Mouse (Mus musculus): ENCODE measurements around the gene Isg20l2.

Isg20l2 gene

DNA sequence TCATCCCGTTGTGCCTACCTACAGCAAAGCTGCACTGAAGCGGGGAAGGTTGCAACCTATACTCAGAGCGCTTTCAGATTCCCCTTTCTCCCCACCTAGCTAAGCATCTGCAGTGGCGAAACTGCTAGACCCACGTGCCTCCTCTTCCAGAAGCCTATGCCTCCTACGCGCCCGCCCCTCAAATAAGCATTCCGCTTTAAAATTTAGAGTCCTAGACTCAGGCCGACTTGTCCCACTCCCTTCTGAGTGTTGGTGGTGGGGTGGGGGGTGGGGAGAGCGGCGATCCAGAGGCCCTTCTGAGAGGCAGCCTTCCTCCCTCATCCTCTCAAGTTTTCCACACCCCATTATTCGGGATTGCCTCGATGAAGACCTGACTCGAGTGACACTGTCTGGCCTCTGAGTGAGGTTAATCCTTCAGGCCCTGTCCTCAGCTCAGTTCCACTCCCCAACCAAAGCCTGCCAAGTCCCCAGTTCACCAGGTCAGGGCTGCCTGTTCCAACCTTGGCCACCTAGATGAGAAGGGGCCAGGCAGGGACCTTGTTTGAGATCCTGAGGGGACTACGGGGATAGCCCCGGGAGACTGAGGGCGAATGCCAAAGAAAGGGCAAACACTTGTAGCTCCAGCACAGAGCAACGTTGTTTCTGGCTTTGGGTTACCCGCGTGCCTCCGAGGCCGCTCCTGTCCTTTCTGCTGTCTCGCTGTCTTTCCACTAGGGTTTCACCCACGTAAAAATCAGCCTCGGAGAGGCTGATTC, 17.1 kb downstream of the Isg20l2 start:
- no peak for DNase-seq (ENCODE audit: low read depth, low spot score)

DNA sequence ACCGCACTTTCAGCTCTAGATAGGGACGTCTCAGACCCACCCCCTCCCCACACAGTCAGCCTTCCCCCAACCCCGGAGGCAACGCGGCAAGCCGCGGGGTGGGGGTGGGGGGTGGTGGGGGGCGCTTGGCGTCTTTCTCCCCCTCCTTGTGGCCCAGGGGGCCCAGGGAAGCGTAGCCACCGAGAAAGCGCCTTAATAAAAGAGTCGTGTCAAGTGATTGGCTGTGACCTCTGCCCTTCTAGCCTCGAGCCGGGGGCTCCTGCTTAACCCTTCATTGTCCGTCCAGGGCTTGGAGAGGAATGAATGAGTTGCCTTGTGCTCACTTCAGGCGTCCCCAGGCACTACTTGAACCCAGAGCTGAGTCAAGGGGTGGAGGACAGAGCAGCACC, 17.7 kb downstream of the Isg20l2 start:
- peak; percentile 70 for DNase-seq (ENCODE audit: low read depth, low spot score)

DNA sequence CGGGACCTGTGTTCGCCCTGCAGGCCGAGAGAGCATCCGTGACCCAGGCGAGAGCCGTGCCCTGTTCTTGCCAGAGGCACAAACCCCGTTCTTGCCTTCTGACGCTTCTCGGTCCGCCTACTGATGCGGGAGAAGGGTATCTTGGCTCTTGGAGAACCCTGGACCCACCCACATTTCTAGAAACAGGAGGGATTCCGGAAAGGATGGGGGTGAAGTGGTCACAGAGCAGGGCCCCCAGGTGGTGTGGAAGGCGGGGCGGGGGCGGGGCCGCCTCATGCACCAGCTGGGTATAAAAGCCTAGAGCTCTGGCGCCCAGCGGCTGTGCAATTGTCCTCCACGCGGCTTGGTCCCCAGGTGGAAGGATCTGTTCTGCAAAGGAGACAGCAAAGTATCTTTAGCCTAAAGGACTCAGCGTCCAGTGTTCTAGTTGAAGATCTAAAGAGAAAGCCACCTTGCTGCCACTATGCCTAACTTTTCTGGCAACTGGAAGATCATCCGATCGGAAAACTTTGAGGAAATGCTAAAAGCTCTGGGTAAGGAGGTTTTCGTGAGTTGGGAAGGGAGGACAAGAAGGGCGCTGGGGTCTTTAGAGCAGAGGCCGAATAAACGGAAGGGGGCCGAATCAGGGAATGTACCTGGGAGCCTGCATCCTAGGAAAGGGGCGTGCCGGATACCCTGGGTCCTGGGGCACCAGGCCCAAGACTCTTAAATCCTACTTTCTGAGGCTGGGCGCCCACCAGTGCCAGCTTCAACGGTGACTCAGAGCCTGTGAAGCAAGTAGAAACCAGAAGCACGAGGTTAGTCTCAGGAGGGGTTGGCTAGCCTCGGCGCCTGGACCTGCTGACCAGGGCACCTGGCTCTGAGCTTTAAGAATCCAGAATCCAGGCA, 18.5 kb downstream of the Isg20l2 start, which contains the start of gene Crabp2:
Crabp2 (plus strand) TSS at position 289 of the 888 bp plus-strand sequence.
- DNase-seq (ENCODE audit: low read depth, low spot score), result peak; percentile 61

DNA sequence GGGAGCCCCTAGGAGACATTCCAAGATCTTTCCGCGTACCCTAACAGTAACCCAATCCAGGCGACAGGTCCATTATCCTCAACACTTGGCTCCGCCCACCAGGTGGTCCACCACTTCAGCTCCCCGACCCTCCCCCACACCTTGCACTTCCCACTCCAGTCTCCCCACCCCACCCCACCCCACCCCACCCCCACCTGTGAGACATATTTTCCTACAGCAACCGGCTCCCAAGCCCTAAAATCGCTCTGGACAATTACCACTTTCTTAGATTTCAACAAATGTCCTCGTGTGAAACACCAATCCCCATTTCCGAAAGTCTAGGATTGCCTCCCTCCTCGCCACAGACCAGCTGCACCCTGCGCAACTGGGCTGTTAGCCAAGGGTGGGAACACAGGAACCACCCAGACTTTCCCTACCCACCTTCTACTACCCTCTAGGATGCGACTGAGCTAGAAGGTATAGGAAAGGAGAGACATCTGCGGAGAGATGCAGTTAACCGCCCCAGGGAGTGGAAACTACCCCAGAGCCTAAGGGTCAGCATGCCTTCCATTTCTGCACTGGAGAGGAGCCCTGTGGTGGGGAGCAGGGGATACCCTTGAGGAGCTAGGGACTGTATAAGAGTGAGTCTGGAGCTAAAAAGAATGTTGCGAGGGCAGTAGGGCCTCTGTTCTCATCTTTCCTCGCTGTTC, 19.3 kb downstream of the Isg20l2 start:
- no peak for DNase-seq (ENCODE audit: low read depth, low spot score)

DNA sequence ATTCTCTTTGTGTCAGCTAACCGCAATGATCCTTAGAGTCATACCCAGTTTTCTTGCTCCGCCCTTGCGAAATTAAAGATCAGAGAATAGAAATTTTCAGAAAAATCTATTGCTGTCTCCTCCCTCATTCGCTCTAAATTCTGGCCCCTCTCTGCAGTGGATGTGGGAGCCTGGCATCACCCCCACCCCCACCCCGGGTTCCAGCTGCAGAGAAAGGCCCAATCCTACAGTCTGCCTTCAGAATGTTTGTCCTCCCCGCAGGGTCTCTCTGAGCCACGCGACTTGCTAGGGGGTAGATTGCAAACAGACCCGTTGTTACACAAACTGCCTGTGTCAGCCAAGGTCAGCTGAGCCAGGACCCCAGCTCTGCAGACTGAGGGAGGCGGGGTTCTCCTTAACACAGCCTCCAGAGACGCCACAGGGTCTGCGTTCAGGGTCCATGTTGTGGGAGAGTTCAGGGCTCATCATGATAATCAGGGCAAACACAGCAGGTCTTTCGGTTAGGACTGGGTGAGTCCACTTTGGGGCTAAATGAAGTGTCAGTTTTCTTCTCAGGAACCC, 19.9 kb downstream of the Isg20l2 start:
- DNase-seq (ENCODE audit: low read depth, low spot score), result no peak

DNA sequence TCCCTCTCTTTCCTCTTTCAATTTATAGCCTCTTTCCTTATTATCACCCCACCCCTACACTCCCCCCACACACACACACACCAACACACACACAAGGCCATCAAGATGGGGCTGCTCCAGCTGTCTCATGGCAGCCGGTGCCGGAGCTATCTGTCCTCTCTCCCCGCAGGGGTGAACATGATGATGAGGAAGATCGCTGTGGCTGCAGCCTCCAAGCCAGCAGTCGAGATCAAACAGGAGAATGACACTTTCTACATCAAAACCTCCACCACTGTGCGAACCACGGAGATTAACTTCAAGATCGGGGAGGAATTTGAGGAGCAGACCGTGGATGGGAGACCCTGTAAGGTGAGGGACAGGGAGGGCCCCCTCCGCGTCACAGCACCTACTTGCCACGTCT, 21.8 kb downstream of the Isg20l2 start:
- DNase-seq (ENCODE audit: low read depth, low spot score), result no peak

DNA sequence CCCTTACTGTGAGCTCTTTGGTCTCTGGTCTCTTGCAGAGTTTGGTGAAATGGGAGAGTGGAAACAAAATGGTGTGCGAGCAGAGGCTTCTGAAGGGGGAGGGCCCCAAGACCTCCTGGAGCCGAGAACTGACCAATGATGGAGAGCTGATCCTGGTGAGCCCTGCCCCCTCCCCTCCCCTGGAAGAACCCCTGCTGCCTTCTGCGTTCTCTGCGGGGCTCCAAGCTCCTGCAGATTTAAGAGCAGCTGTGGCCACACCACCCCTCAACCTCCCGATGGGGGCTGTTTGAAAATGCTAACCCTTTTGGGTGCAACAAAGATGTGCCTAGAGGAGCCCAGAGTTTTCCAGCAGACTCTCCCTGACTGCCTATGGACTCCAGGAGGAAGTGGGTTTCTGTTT, 22.3 kb downstream of the Isg20l2 start:
- no peak for DNase-seq (ENCODE audit: low read depth, low spot score)

DNA sequence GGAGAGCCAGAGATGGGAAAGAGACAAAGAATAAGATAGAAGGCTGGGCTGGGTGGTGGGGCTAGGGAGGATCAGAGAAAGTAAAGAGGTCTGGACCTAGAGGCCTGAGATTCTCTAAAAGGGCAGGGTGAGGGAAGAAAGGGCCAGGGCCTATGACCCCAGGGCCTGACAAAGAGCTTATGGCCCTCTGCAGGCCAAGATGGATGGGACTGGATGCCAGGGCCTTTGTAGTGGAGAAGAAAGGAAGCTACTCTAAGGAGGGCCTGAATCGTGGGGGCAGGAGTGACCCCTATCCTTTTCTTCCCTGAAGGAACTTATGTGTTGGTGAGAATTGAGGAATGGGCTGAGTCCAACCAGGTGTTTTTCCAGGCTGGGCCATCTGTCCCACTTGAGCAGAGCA, 27.9 kb downstream of the Isg20l2 start:
- no peak for DNase-seq (ENCODE audit: low read depth, low spot score)

DNA sequence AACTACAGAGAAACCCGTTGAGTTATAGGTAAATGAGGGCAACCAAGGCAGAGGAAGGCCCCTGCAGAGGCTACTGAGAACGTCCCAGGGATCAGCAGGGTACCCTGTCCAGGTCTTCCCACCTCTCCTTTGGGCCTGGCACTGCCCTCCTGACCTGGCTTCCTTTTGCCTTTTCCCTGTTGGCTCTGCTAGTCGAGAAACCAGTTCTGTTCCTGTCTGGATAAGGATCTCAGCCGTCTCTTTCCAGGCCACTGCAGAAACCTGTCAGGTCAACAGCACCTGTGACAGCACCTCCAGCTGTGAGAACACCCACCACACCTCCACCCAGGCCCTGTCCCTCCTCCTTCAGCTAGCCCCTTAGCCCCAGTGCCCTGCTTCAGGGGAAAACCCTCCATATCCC, 28.4 kb downstream of the Isg20l2 start:
- DNase-seq (ENCODE audit: low read depth, low spot score), result no peak

DNA sequence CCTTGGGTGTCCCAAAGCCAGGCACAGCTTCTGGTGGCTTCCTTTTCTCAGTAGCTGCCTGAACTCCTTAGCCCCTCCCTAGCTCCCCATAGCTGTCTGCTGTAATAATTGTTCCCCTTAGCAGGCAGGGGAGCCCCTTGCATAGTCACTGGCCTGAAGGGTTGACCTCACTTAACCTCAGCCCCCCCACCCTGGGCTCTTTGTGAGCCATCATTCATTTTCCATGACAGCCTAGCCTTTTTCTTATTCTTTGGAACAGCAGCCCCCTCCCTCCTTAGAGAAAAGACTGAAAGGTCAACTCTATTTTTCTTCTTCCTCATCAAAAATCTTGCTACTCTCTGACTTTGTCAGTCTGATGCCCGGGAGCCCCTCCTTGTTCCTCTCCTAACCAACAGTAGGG, 28.9 kb downstream of the Isg20l2 start:
- DNase-seq (ENCODE audit: low read depth, low spot score), result no peak

DNA sequence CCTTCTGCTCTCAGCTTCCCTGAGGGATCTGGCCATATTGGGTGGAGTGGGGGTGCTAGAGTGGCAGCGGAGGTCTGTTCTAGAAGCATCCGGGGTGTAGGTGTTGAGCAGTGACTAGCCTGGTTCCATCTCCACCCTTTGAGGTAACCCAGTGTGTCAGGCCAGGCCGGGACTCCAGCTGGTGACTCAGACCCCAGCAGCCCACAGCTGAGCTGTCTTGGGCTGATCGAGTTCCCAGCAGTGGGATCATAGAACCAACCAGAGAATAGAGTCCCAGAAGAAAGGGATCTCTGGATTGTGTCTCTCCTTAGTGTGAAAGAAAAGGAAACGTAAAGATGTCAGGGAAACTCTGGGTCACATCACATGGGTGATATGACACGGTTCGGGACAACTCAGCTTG, 29.3 kb downstream of the Isg20l2 start:
- no peak for DNase-seq (ENCODE audit: low read depth, low spot score)

DNA sequence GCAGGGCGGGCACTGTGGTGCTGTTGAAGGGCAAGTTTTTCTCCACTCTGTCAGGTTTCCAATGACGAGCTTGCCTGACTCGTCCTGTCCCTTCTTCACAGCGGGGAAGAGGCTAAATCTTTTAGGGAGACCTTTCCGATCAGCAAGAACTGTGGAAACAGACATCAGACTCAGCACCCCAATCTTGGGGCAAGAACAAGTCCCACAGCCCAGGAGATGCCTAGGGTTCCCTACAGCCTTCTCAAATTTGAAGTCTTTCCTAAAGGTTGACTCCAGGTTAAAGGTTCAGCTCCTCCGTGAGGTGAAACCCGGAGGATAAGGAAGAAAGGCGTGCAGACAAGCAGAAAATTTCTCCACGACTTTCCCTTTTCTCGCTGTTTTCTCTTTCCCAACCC, 30.1 kb downstream of the Isg20l2 start:
- DNase-seq (ENCODE audit: low read depth, low spot score), result no peak

DNA sequence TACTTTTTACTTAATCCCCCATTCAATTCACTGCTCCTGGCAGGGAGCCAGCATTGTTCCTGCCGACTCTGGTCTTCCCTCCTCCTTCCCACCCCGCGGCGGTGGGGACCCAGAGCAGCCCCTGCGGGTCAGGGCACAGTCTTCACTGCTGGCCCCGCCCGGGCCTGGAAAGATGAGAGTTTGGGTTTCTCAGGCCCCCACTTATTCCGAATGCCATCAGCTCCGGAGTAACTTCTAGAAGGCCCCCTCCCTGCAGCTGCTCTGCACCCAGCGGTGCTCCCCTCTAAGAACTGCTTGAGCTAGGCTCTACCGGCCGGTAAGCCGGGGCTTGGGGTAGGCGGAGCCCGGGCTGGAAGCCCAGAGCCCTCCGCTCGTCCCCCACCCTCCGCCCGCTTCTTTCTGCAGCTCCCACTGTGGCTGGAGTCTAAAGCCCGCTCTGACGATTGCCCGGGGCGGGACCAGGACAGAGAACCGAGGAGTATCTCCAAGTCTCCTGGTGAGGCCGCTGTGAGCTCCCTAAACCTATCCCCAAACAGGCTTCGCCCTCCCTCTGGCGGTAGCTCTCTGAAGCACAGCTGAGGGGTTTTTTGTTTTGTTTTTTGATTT, 30.6 kb downstream of the Isg20l2 start:
- DNase-seq (ENCODE audit: low read depth, low spot score), result peak; percentile 92

DNA sequence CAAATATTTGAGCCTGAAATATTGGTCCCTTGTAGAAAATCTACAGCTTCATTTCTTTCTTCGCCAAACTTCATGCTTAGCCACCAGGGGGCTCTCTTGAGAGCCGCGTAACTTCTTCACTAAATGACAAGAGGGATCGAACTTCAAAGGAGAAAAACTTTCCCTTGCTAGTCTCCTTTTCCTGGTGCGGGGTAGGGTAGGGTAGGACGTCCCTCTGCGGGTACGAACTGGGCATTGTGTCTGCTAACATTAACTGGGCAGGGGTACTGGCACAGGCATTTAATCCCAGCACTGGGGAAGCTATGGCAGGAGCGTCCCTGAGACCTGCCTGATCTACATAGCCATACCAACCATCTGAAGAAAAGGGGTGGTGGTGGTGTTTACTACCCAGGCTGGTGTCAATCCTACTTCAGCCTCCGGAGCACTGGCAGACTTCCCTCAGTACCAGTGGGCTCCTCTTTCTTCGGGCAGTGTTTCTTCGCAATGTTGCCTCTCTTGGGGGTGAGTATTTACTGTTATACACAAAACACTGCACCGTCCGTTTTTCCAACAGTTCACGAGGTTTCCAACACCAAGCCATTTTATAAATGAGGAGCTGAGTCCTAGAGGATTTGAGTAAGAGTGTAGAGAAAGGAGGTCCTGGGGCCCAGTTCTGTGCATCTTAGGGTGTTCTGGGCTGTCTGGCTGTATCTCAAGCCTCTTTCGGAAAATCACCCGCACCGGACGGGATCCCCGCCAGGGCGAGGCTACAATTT, 40.2 kb downstream of the Isg20l2 start:
- peak; percentile 71 for DNase-seq (ENCODE audit: low read depth, low spot score)

DNA sequence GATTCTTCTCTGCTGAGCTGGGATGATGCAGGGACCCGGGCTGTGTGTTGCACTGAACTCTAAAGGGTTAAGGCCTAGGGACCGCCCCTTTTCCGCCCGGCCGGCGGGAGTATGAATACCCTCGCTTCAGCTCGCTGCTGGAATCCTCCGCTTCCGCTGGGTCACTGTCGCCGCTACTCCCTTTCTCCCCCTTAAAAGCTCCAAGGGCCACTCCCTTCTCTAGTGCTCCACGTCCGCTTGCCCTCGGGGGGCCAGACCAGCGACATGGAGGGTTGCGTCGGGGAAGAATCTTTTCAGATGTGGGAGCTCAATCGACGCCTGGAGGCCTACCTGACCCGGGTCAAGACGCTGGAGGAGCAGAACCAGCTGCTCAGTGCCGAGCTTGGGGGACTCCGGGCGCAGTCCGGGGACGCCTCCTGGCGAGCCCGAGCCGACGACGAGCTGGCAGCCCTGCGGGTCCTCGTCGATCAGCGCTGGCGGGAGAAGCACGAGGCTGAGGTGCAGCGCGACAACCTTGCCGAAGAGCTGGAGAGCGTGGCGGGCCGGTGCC, 40.9 kb downstream of the Isg20l2 start, which contains the start of gene Nes:
Nes (plus strand) TSS at position 140 of the 550 bp plus-strand sequence.
- peak; percentile 76 for DNase-seq (ENCODE audit: low read depth, low spot score)

DNA sequence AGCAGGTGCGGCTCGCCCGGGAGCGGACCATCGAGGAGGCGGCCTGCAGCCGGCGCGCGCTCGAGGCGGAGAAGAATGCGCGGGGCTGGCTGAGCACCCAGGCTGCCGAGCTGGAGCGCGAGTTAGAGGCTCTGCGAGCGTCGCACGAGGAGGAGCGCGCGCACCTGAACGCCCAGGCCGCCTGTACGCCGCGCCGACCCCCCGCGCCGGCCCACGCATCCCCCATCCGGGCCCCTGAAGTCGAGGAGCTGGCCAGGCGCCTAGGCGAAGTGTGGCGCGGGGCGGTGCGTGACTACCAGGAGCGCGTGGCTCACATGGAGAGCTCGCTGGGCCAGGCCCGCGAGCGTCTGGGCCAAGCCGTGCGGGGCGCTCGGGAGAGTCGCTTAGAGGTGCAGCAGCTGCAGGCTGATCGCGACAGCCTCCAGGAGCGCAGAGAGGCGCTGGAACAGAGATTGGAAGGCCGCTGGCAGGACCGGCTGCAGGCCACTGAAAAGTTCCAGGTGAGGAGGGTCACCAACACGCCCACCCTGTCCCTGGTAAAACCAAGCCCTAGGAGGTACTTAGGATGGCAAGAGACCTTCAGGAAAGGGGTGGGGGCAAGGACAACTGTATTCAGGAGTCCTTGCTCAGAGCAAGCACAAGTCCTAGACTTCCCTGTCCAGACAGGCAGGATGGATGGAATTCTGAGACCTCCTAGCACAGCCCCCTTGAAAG, 41.5 kb downstream of the Isg20l2 start:
- DNase-seq (ENCODE audit: low read depth, low spot score), result no peak

DNA sequence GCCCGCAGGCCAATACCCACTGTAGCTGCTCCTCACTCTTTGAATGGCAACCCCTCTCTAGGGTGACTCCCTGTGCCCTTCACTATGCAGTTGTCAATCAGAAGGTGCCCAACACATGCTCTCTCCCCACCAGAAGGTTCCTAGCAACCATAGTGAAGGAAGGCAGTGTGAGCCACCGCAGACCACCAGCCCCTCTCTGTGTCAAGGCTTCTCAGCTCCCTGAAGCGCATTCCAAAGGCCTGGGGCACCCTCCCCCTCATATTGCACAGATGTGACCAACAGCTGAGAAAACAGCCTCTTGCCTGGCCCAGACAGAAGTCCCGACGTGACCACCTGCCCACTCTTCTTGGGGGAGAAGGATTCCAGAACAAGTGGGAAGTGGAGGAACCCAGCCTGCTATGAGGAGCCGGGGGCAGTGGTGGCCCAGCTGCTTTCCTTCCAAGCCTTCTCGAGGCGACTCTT, 42.1 kb downstream of the Isg20l2 start:
- no peak for DNase-seq (ENCODE audit: low read depth, low spot score)

DNA sequence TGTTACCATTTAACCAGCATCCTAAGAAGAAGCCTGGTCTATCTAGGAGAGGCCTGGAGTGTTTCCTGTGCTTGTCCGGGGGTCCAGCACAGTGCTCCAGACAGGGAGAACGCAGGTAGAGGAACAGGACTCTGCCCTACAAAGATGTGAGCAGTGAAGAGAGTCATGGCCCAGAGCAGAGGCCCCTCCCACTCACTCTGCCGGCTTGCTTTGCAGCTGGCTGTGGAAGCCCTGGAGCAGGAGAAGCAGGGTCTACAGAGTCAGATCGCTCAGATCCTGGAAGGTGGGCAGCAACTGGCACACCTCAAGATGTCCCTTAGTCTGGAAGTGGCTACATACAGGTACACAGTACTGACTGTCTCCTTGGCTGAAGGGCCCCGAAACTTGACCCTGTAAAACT, 42.7 kb downstream of the Isg20l2 start:
- no peak for DNase-seq (ENCODE audit: low read depth, low spot score)

DNA sequence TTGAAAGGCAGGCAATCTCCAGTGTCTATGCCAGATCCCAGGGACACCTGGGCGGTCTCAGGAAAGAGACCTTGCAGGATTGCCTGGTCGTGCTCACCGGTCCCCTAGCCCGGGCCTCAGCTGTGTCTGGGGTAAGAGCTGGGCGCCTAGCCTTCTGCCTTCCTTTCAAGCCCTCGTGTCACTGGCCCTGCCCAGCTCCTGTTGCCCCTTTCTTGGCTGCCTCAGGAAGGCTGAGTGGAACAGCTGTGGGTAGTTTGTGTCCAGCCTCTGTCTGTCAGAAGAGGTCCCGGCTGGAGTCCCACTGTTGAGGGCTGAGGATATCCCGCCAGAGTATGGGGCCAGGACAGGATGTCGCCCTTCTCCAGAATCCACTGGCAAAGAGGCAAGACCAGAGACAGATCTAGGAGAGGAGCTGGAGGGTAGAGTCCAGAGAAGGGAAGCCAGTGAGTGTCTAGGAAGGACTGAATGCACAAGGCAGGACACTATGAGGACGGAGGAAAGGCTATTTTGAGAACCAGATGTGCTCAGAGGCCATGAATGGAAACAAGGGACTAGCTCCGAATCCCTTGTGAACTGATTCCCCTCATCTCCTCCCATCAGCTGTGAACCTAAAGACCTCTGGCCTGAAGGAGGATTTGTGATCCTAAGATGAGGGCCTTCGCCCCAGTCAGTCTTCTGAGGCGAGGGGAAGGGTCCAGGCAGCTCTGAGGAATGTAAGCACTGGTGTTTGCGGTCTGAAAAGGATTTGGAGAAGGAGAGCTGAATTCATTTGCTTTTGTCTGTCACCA, 43.7 kb downstream of the Isg20l2 start:
- DNase-seq (ENCODE audit: low read depth, low spot score), result no peak
